8 mouse cellular contexts compared by ENCODE assay signal in the genomic region with DNA sequence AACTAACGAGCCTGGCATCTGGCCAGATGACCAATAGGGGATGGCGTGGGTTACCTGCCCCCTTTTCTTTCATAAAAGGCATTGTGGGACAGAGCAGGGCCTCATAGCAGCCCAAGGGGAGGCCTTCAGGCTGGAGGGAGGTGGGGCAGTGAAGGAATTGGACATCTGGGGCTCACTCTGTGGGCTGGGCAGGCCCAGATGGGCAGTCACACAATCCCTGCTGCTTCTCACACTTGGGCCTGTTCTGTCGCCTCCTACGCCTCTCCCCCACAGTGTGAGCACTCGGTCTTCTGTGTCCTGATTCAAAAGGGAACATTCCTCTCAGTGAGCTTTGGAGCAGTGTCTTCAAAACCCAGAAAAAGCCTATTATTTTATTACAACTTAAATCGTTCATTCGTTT. TPM values are rescaled to one million over a fixed set of nuclear protein-coding genes. Genes with fewer than 3 reads are reported as not detected.
DNase-seq lines count a peak whose midpoint lies in the region; ATAC-seq lines count a peak whose summit lies in the region.

No protein-coding gene starts in this region.

- H3K4me3 ChIP-seq in neural tube, embryonic 15.5 days (replicated peaks) = no peak overlapping the region
- no peak overlapping the region for H3K4me3 ChIP-seq in forebrain, embryonic 12.5 days (replicated peaks)
- H3K4me3 ChIP-seq in intestine, embryonic 15.5 days (replicated peaks) = no peak overlapping the region

- H3K4me2 ChIP-seq in neural tube, embryonic 15.5 days = no peak overlapping the region
- no peak overlapping the region for H3K4me2 ChIP-seq in forebrain, embryonic 12.5 days
- no peak overlapping the region for H3K4me2 ChIP-seq in intestine, embryonic 15.5 days (replicated peaks)

- no peaks in the 10 kb centered on the region for H3K27me3 ChIP-seq in neural tube, embryonic 15.5 days (replicated peaks)
- no peaks in the 10 kb centered on the region for H3K27me3 ChIP-seq in forebrain, embryonic 12.5 days
- no peaks in the 10 kb centered on the region for H3K27me3 ChIP-seq in intestine, embryonic 15.5 days (replicated peaks)

- peaks cover 14% of the 10 kb centered on the region for H3K4me1 ChIP-seq in neural tube, embryonic 15.5 days
- peaks cover 18% of the 10 kb centered on the region for H3K4me1 ChIP-seq in forebrain, embryonic 12.5 days
- 0 out of 2 replicates have a peak, but pooled peaks cover 5% of the 10 kb centered on the region for H3K4me1 ChIP-seq in intestine, embryonic 15.5 days (replicated peaks)

- no peaks in the 10 kb centered on the region for H3K36me3 ChIP-seq in neural tube, embryonic 15.5 days
- no peaks in the 10 kb centered on the region for H3K36me3 ChIP-seq in forebrain, embryonic 12.5 days (replicated peaks)
- H3K36me3 ChIP-seq in intestine, embryonic 15.5 days = no peaks in the 10 kb centered on the region

- no peaks in the 10 kb centered on the region for H3K9me3 ChIP-seq in neural tube, embryonic 15.5 days (replicated peaks)
- H3K9me3 ChIP-seq in forebrain, embryonic 12.5 days = no peaks in the 10 kb centered on the region
- no peaks in the 10 kb centered on the region for H3K9me3 ChIP-seq in intestine, embryonic 15.5 days

- no peak overlapping the region for H3K27ac ChIP-seq in neural tube, embryonic 15.5 days (replicated peaks)
- no peak overlapping the region for H3K27ac ChIP-seq in forebrain, embryonic 12.5 days
- H3K27ac ChIP-seq in intestine, embryonic 15.5 days = no peak overlapping the region; the same call in 1 of the 2 replicates

- WGBS in neural tube, embryonic 15.5 days = 44% methylated on average over 7 of the region's 7 CpGs
- 39% methylated on average over 7 of the region's 7 CpGs for WGBS in forebrain, embryonic 12.5 days
- 62% methylated on average over 7 of the region's 7 CpGs for WGBS in intestine, embryonic 15.5 days

- H3K9ac ChIP-seq in neural tube, embryonic 15.5 days (replicated peaks) = no peak overlapping the region
- no peak overlapping the region for H3K9ac ChIP-seq in forebrain, embryonic 12.5 days
- no peak overlapping the region for H3K9ac ChIP-seq in intestine, embryonic 15.5 days

- peak; percentile 28 for DNase-seq in neural tube, embryonic 10.5 days (ENCODE audit: extremely low spot score, low spot score)
- DNase-seq in layer of hippocampus, adult 9-11 months = peak; percentile 92
- peak; percentile 35 for DNase-seq in ovary, postnatal 14 days (ENCODE audit: low spot score)
- DNase-seq in B cell, adult 2 months = no peak
- DNase-seq in lung, postnatal 36 days = no peak

- ATAC-seq in neural tube, embryonic 15.5 days (ENCODE audit: low FRiP score) = no peak
- 0 out of 2 replicates have a peak, but pooled peaks have one; percentile 46 for ATAC-seq in forebrain, embryonic 12.5 days (ENCODE audit: low FRiP score)
- no peak for ATAC-seq in intestine, embryonic 15.5 days

RNA-seq across cellular contexts. Expression of a gene that starts 8.5 kb away (rescaled TPM):
- 0.70 and 1.00 TPM in 2 replicates for polyA plus RNA-seq in neural tube, embryonic 15.5 days (2015; fragmentation: Nextera tagmentation; extraction: Ambion mirVana)
- 0.23 TPM in 1 of 2 replicates, not detected in the other for polyA plus RNA-seq in forebrain, embryonic 12.5 days (2016; fragmentation: Nextera tagmentation; extraction: Ambion mirVana)
- polyA plus RNA-seq in intestine, embryonic 15.5 days (2015; fragmentation: Nextera tagmentation; extraction: Ambion mirVana) = 0.45 and 0.56 TPM in 2 replicates

RNA-seq across cellular contexts. Expression of a gene that starts 44.8 kb away (rescaled TPM):
- 0.84 and 1.2 TPM in 2 replicates for polyA plus RNA-seq in neural tube, embryonic 15.5 days (2015; fragmentation: Nextera tagmentation; extraction: Ambion mirVana)
- polyA plus RNA-seq in forebrain, embryonic 12.5 days (2016; fragmentation: Nextera tagmentation; extraction: Ambion mirVana) = 0.63 and 0.73 TPM in 2 replicates
- polyA plus RNA-seq in intestine, embryonic 15.5 days (2015; fragmentation: Nextera tagmentation; extraction: Ambion mirVana) = 4.2 and 4.3 TPM in 2 replicates

Comparison
In these comparisons a context has a peak if more than half of its experiments do, and no peak if none do; other contexts are left out.
1. DNase-seq: peak in neural tube, embryonic 10.5 days (single experiment), layer of hippocampus, adult 9-11 months (single experiment) and ovary, postnatal 14 days (single experiment); none in B cell, adult 2 months (0 of 2) and lung, postnatal 36 days (single experiment).